8 mouse cellular contexts compared by ENCODE assay signal in the genomic region with DNA sequence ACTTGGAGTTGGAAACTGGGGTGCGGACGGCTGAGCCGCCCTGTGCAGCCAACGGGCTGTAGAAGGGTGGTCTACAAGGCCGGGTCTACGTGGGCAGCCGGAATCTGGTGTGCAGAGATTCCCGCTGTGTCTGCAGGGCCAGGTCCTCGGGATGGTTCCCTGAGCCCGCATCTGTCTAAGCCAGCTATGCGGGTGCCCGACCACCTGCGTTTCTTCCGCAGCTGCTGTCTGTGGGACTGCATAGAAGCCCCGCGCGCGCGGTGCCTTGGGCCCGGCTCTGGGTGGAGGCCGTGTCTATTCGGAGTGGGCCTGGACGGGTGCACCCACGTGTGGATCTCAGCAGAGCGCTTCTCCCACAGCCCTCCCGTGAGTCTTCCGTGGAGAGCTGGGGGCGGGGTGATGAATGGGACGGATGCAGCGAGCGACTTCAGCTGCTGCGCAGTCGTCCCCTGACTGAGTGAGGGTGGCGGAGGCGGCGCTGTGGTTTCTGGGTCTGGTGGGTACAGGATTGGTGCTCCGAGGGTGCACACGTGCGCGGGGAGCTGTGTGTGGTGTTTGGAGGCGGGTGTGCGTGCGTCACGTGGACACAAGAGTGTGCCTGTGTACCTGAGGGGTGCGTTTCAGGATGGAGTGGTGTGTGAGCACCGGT. TPM values are rescaled to one million over a fixed set of nuclear protein-coding genes. Genes with fewer than 3 reads are reported as not detected.
DNase-seq lines count a peak whose midpoint lies in the region; ATAC-seq and TF ChIP-seq lines count a peak whose summit lies in the region.

No protein-coding gene starts in this region.

- peaks cover 75% of the 10 kb centered on the region for H3K27me3 ChIP-seq in G1E (ENCODE audit: insufficient read depth, low read length)
- peaks cover 14% of the 10 kb centered on the region; the same call in 1 of the 2 replicates for H3K27me3 ChIP-seq in embryonic facial prominence, embryonic 15.5 days
- H3K27me3 ChIP-seq in hindbrain, embryonic 14.5 days (ENCODE audit: control insufficient read depth, insufficient read depth, low read length) = 0 out of 2 replicates have a peak, but pooled peaks cover 14% of the 10 kb centered on the region
- peaks cover 17% of the 10 kb centered on the region for H3K27me3 ChIP-seq in megakaryocyte, embryonic 14.5 days (replicated peaks)
- no peaks in the 10 kb centered on the region for H3K27me3 ChIP-seq in small intestine, adult 2 months (ENCODE audit: control insufficient read depth, insufficient read depth, low read length)

- H3K4me2 ChIP-seq in embryonic facial prominence, embryonic 15.5 days (replicated peaks) = peak overlapping the region; percentile 97
- H3K4me2 ChIP-seq in hindbrain, embryonic 14.5 days (replicated peaks) = peak overlapping the region; percentile 89

- intact Hi-C loops in left cerebral cortex, postnatal 10 days (cut with DNase I) = no loop called here

- WGBS in embryonic facial prominence, embryonic 15.5 days = under 1% methylated on average over 46 of the region's 46 CpGs
- WGBS in hindbrain, embryonic 14.5 days = under 1% methylated on average over 46 of the region's 46 CpGs
- 2% methylated on average over 46 of the region's 46 CpGs for WGBS in small intestine, adult 2 months

- 0 out of 2 replicates have a peak, but pooled peaks have one; percentile 20 for TF ChIP-seq POLR2A in small intestine, adult 2 months (IDR thresholded peaks at IDR 0.05; ENCODE audit: low read depth, low read length)

- ATAC-seq in G1E (ENCODE audit: extremely low read depth, insufficient number of reproducible peaks, low FRiP score, poor library complexity, severe bottlenecking) = no peak
- ATAC-seq in embryonic facial prominence, embryonic 15.5 days (ENCODE audit: insufficient number of reproducible peaks, low FRiP score, low TSS enrichment, low read depth) = peak; percentile 25
- peak; percentile 75 for ATAC-seq in hindbrain, embryonic 14.5 days (ENCODE audit: low FRiP score)

- DNase-seq in G1E (ENCODE audit: low spot score) = peak; percentile 61
- DNase-seq in adrenal gland, postnatal 36 days = peak; percentile 39 to 71
- DNase-seq in hindbrain, embryonic 14.5 days (ENCODE audit: low spot score) = peak; percentile 63
- DNase-seq in left cerebral cortex, postnatal 10 days (ENCODE audit: extremely low spot score in 1 of 2, low spot score in 2 of 2) = peak; percentile 67 to 88
- DNase-seq in ovary, postnatal 10 days (ENCODE audit: low spot score) = no peak

- peaks cover 2% of the 10 kb centered on the region for H3K36me3 ChIP-seq in G1E (replicated peaks)
- H3K36me3 ChIP-seq in embryonic facial prominence, embryonic 15.5 days = no peaks in the 10 kb centered on the region
- H3K36me3 ChIP-seq in hindbrain, embryonic 14.5 days (replicated peaks; ENCODE audit: control insufficient read depth, insufficient read depth) = no peaks in the 10 kb centered on the region
- peaks cover 85% of the 10 kb centered on the region for H3K36me3 ChIP-seq in megakaryocyte, embryonic 14.5 days (replicated peaks; ENCODE audit: low read length)
- H3K36me3 ChIP-seq in small intestine, adult 2 months (ENCODE audit: control insufficient read depth, insufficient read depth, low read length) = no peaks in the 10 kb centered on the region

- peak overlapping the region; percentile 37 for H3K9ac ChIP-seq in embryonic facial prominence, embryonic 15.5 days
- H3K9ac ChIP-seq in hindbrain, embryonic 14.5 days = peak overlapping the region; percentile 71

- TF ChIP-seq CTCF in G1E (IDR thresholded peaks at IDR 0.05; ENCODE audit: low read depth, low read length) = no peak
- TF ChIP-seq CTCF in small intestine, adult 2 months (IDR thresholded peaks at IDR 0.05; ENCODE audit: extremely low read depth, insufficient read length, insufficient replicate concordance, low read depth, low read length) = no peak

- peaks cover 57% of the 10 kb centered on the region for H3K4me1 ChIP-seq in G1E (ENCODE audit: insufficient read depth, low read depth, low read length)
- H3K4me1 ChIP-seq in embryonic facial prominence, embryonic 15.5 days = peaks cover 41% of the 10 kb centered on the region
- H3K4me1 ChIP-seq in hindbrain, embryonic 14.5 days (replicated peaks; ENCODE audit: control insufficient read depth, insufficient read depth, low read length) = peaks cover 16% of the 10 kb centered on the region
- H3K4me1 ChIP-seq in megakaryocyte, embryonic 14.5 days = peaks cover 88% of the 10 kb centered on the region
- peaks cover 9% of the 10 kb centered on the region for H3K4me1 ChIP-seq in small intestine, adult 2 months (ENCODE audit: control insufficient read depth, insufficient read depth, insufficient read length, low read length)

- H3K9me3 ChIP-seq in G1E (replicated peaks) = no peaks in the 10 kb centered on the region
- no peaks in the 10 kb centered on the region for H3K9me3 ChIP-seq in embryonic facial prominence, embryonic 15.5 days (replicated peaks)
- H3K9me3 ChIP-seq in hindbrain, embryonic 14.5 days (ENCODE audit: control insufficient read depth, low read length) = no peaks in the 10 kb centered on the region
- no peaks in the 10 kb centered on the region for H3K9me3 ChIP-seq in megakaryocyte, embryonic 14.5 days

- H3K27ac ChIP-seq in embryonic facial prominence, embryonic 15.5 days (replicated peaks) = no peak overlapping the region
- peak overlapping the region; percentile 69 for H3K27ac ChIP-seq in hindbrain, embryonic 14.5 days
- no peak overlapping the region for H3K27ac ChIP-seq in small intestine, adult 2 months (ENCODE audit: insufficient read depth, low read depth, low read length)

- peak overlapping the region; percentile 77 for H3K4me3 ChIP-seq in G1E (ENCODE audit: low read depth, low read length)
- peak overlapping the region; percentile 60 for H3K4me3 ChIP-seq in embryonic facial prominence, embryonic 15.5 days (replicated peaks)
- H3K4me3 ChIP-seq in hindbrain, embryonic 14.5 days (replicated peaks; ENCODE audit: low read length) = peak overlapping the region; percentile 60
- H3K4me3 ChIP-seq in megakaryocyte, embryonic 14.5 days (replicated peaks) = peak overlapping the region; percentile 92
- H3K4me3 ChIP-seq in small intestine, adult 2 months (ENCODE audit: low read depth, low read length) = peak overlapping the region; percentile 73

RNA-seq across cellular contexts. Expression of a gene that starts 0.5 kb away (rescaled TPM):
- total RNA-seq in G1E (2014; fragmentation: Nextera tagmentation) (1.9 and 4.2 TPM in 2 replicates), G1E (2017) (13.1 and 13.8 TPM in 2 replicates)
- 8.9 and 9.9 TPM in 2 replicates for polyA plus RNA-seq in G1E (2012)
- total RNA-seq in adrenal gland, postnatal 36 days (2021) = 1 to 10 TPM; 2.6 to 5.1 TPM
- polyA plus RNA-seq in embryonic facial prominence, embryonic 15.5 days (2015; fragmentation: Nextera tagmentation; extraction: Ambion mirVana) = 11.4 and 12.0 TPM in 2 replicates
- 13.9 and 18.1 TPM in 2 replicates for polyA plus RNA-seq in hindbrain, embryonic 14.5 days (2014; fragmentation: Nextera tagmentation; extraction: Ambion mirVana)
- total RNA-seq in left cerebral cortex, postnatal 10 days (2021) = 10 to 100 TPM; 33.6 to 34.1 TPM
- polyA plus RNA-seq in megakaryocyte, embryonic 14.5 days (2012; ENCODE audit: insufficient read depth, low replicate concordance) = 6.5 and 19.1 TPM in 2 replicates
- 2.0 and 2.6 TPM in 2 replicates for polyA plus RNA-seq in small intestine, adult 2 months (2012; rRNA removed)

RNA-seq across cellular contexts. Expression of a gene that starts 20.4 kb away (rescaled TPM):
- total RNA-seq in G1E (2014; fragmentation: Nextera tagmentation) (11.4 and 12.0 TPM in 2 replicates), G1E (2017) (46.9 and 53.7 TPM in 2 replicates)
- 11.7 and 14.8 TPM in 2 replicates for polyA plus RNA-seq in G1E (2012)
- total RNA-seq in adrenal gland, postnatal 36 days (2021) = under 1 TPM; 0.33 to 0.70 TPM
- 2.6 and 2.8 TPM in 2 replicates for polyA plus RNA-seq in embryonic facial prominence, embryonic 15.5 days (2015; fragmentation: Nextera tagmentation; extraction: Ambion mirVana)
- 0.46 and 0.48 TPM in 2 replicates for polyA plus RNA-seq in hindbrain, embryonic 14.5 days (2014; fragmentation: Nextera tagmentation; extraction: Ambion mirVana)
- total RNA-seq in left cerebral cortex, postnatal 10 days (2021) = 1 to 10 TPM in 1 of 2 experiments, under 1 TPM in 1; 0.87 to 1.0 TPM
- polyA plus RNA-seq in megakaryocyte, embryonic 14.5 days (2012; ENCODE audit: insufficient read depth, low replicate concordance) = 400 TPM in 2 replicates
- 12.6 and 25.1 TPM in 2 replicates for polyA plus RNA-seq in small intestine, adult 2 months (2012; rRNA removed)

RNA-seq across cellular contexts. Expression of a gene that starts 28.3 kb away (rescaled TPM):
- 23.9 and 25.0 TPM in 2 replicates for total RNA-seq in G1E (2014; fragmentation: Nextera tagmentation)
- 20.0 and 24.2 TPM in 2 replicates for total RNA-seq in G1E (2017)
- polyA plus RNA-seq in G1E (2012) = 11.2 and 13.3 TPM in 2 replicates
- total RNA-seq in adrenal gland, postnatal 36 days (2021) = 10 to 100 TPM; 11.0 to 12.0 TPM
- 10.9 and 11.6 TPM in 2 replicates for polyA plus RNA-seq in embryonic facial prominence, embryonic 15.5 days (2015; fragmentation: Nextera tagmentation; extraction: Ambion mirVana)
- 8.5 and 9.3 TPM in 2 replicates for polyA plus RNA-seq in hindbrain, embryonic 14.5 days (2014; fragmentation: Nextera tagmentation; extraction: Ambion mirVana)
- total RNA-seq in left cerebral cortex, postnatal 10 days (2021) = 1 to 10 TPM; 8.3 to 9.1 TPM
- polyA plus RNA-seq in megakaryocyte, embryonic 14.5 days (2012; ENCODE audit: insufficient read depth, low replicate concordance) = 1.7 TPM in 1 of 2 replicates, not detected in the other
- polyA plus RNA-seq in small intestine, adult 2 months (2012; rRNA removed) = 0.53 and 1.3 TPM in 2 replicates

RNA-seq across cellular contexts. Expression of a gene that starts 58.3 kb away (rescaled TPM):
- 56.9 and 63.9 TPM in 2 replicates for total RNA-seq in G1E (2014; fragmentation: Nextera tagmentation)
- 79.9 and 101 TPM in 2 replicates for total RNA-seq in G1E (2017)
- polyA plus RNA-seq in G1E (2012) = 79.0 and 95.8 TPM in 2 replicates
- 1 to 10 TPM; 7.2 to 8.2 TPM for total RNA-seq in adrenal gland, postnatal 36 days (2021)
- polyA plus RNA-seq in embryonic facial prominence, embryonic 15.5 days (2015; fragmentation: Nextera tagmentation; extraction: Ambion mirVana) = 4.0 and 5.0 TPM in 2 replicates
- 2.0 TPM in 2 replicates for polyA plus RNA-seq in hindbrain, embryonic 14.5 days (2014; fragmentation: Nextera tagmentation; extraction: Ambion mirVana)
- 1 to 10 TPM; 6.0 to 6.8 TPM for total RNA-seq in left cerebral cortex, postnatal 10 days (2021)
- 354 and 444 TPM in 2 replicates for polyA plus RNA-seq in megakaryocyte, embryonic 14.5 days (2012; ENCODE audit: insufficient read depth, low replicate concordance)
- 113 and 128 TPM in 2 replicates for polyA plus RNA-seq in small intestine, adult 2 months (2012; rRNA removed)

Comparison
In these comparisons a context has a peak if more than half of its experiments do, and no peak if none do; other contexts are left out.
1. RNA of a gene that starts 20.4 kb away (polyA plus RNA-seq): 400 TPM in megakaryocyte, embryonic 14.5 days; 11.7 to 14.8 TPM in G1E, 12.6 to 25.1 TPM in small intestine, adult 2 months, 2.6 to 2.8 TPM in embryonic facial prominence, embryonic 15.5 days and 0.46 to 0.48 TPM in hindbrain, embryonic 14.5 days; every median in the first group is over 10 times any median in the second.
2. Peak in every context shown above with its lines, with median percentiles within 50 percentile points of each other: H3K4me3 ChIP-seq.